Comparison of ENCODE assay signal across 8 mouse cellular contexts in the genomic region with DNA sequence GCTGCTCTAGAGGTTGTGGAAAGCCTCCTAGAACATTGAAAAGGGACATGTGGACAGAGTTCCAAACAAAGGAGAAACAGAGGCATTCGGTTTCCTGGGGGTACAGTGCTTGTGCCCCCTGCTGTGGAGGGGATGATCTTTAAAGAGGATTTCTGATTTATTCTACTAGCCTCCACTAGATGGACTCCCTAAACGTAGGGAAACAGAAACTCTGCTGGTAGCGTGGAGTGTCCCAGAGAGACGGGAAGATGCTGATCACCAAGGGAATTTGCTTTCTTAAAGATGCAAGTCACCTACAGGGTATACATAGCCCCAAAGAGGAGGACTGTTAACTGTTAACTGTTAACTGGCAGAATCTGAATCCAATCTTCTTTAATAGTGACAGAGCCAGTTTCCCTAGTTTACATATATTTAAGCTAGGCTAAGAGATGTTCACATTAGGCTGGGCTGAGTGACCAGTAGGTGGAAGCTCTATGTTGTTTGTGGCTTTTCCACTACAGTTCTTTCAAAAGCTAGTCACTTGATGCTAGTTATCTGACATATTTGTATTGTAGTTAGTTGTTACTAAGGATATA. TPM values are rescaled to one million over a fixed set of nuclear protein-coding genes. Genes with fewer than 3 reads are reported as not detected.
DNase-seq lines count a peak whose midpoint lies in the region; ATAC-seq and TF ChIP-seq lines count a peak whose summit lies in the region.
"Had no signal": no experiment of that assay in that cellular context is flagged by ENCODE, and none has a peak within 500 bp of the region (broad histone marks: within the 10 kb centered on the region; RNA-seq: fewer than 3 reads in every experiment).

No protein-coding gene starts in this region.

- peak; percentile 41 for DNase-seq in heart, postnatal 0 days (ENCODE audit: low spot score)
- no peak for DNase-seq in heart, postnatal 25 days (ENCODE audit: low spot score)
- DNase-seq in lung, embryonic 14.5 days = peak; percentile 74
- DNase-seq in lung, adult 2 months = no peak
- peak; percentile 28 for DNase-seq in fibroblast of lung, adult 2 months (ENCODE audit: low read depth)
- peak; percentile 62 for DNase-seq in retina, postnatal 1 day
- no peak for DNase-seq in thymus, postnatal 4 days

- TF ChIP-seq CTCF in heart, postnatal 0 days (IDR thresholded peaks at IDR 0.05; ENCODE audit: low read depth) = peak; percentile 69
- TF ChIP-seq CTCF in lung, embryonic 14.5 days (IDR thresholded peaks at IDR 0.05; ENCODE audit: low read depth) = peak; percentile 68
- no peak for TF ChIP-seq CTCF in lung, adult 2 months (IDR thresholded peaks at IDR 0.05; ENCODE audit: insufficient read depth, low read length)

- H3K36me3 ChIP-seq in heart, postnatal 0 days (replicated peaks; ENCODE audit: control insufficient read depth, insufficient read depth, low read length) = no peaks in the 10 kb centered on the region
- no peaks in the 10 kb centered on the region for H3K36me3 ChIP-seq in lung, embryonic 14.5 days (ENCODE audit: insufficient read depth)
- H3K36me3 ChIP-seq: liver, embryonic 15.5 days had no signal

- H3K4me3 ChIP-seq in heart, postnatal 0 days (ENCODE audit: low read depth, low read length) = no peak overlapping the region
- no peak overlapping the region for H3K4me3 ChIP-seq in lung, embryonic 14.5 days (ENCODE audit: low read depth, low read length)
- H3K4me3 ChIP-seq in lung, adult 2 months (replicated peaks; ENCODE audit: extremely low read depth, low read depth, low read length) = no peak overlapping the region
- H3K4me3 ChIP-seq: liver, embryonic 15.5 days had no signal

- H3K27ac ChIP-seq in heart, postnatal 0 days (ENCODE audit: low read depth) = no peak overlapping the region
- H3K27ac ChIP-seq in lung, embryonic 14.5 days (ENCODE audit: low read depth) = no peak overlapping the region
- H3K27ac ChIP-seq: liver, embryonic 15.5 days had no signal

- peaks cover 8% of the 10 kb centered on the region for H3K4me1 ChIP-seq in heart, postnatal 0 days (ENCODE audit: control insufficient read depth, insufficient read depth)
- H3K4me1 ChIP-seq in lung, embryonic 14.5 days (ENCODE audit: insufficient read depth) = peaks cover 5% of the 10 kb centered on the region; the same call in 1 of the 2 replicates
- peaks cover 3% of the 10 kb centered on the region; the same call in 1 of the 2 replicates for H3K4me1 ChIP-seq in lung, adult 2 months (ENCODE audit: control insufficient read depth, insufficient read depth, low read length)
- H3K4me1 ChIP-seq: liver, embryonic 15.5 days had no signal

- no peak for TF ChIP-seq POLR2A in lung, adult 2 months (IDR thresholded peaks at IDR 0.05; ENCODE audit: borderline replicate concordance, extremely low read depth, low read depth, low read length)

- TF ChIP-seq EP300 in heart, postnatal 0 days (IDR thresholded peaks at IDR 0.05; ENCODE audit: low read depth) = no peak

- ATAC-seq in heart, postnatal 0 days (ENCODE audit: insufficient read depth, low read depth) = no peak
- ATAC-seq in lung, embryonic 14.5 days (ENCODE audit: insufficient read depth) = no peak; the same call in 1 of the 2 replicates

- intact Hi-C loops in heart, postnatal 25 days (cut with DNase I) = loop anchor here (2.0 to 5.0 kb wide), 4 partner anchors 36 to 286 kb away; no protein-coding TSS in a partner anchor

- no peak overlapping the region for H3K9ac ChIP-seq in heart, postnatal 0 days (replicated peaks; ENCODE audit: low read depth, low read length)
- H3K9ac ChIP-seq in lung, embryonic 14.5 days = no peak overlapping the region
- H3K9ac ChIP-seq: liver, embryonic 15.5 days had no signal

- 8% methylated on average over 4 of the region's 4 CpGs for WGBS in heart, postnatal 0 days
- WGBS in lung, embryonic 14.5 days = 17% methylated on average over 4 of the region's 4 CpGs
- 7% methylated on average over 4 of the region's 4 CpGs for WGBS in lung, adult 2 months

- H3K27me3 ChIP-seq in heart, postnatal 0 days (ENCODE audit: control insufficient read depth, insufficient read depth, low read length) = peaks cover 53% of the 10 kb centered on the region
- no peaks in the 10 kb centered on the region for H3K27me3 ChIP-seq in lung, embryonic 14.5 days (ENCODE audit: insufficient read depth, low read length)
- H3K27me3 ChIP-seq: liver, embryonic 15.5 days had no signal

- H3K9me3 ChIP-seq in heart, postnatal 0 days (replicated peaks; ENCODE audit: control insufficient read depth, low read length) = no peaks in the 10 kb centered on the region
- H3K9me3 ChIP-seq in lung, embryonic 14.5 days (ENCODE audit: low read depth, low read length) = no peaks in the 10 kb centered on the region
- H3K9me3 ChIP-seq: liver, embryonic 15.5 days had no signal

- H3K4me2 ChIP-seq in heart, postnatal 0 days (ENCODE audit: low read depth, low read length) = no peak overlapping the region
- H3K4me2 ChIP-seq in lung, embryonic 14.5 days = no peak overlapping the region
- H3K4me2 ChIP-seq: liver, embryonic 15.5 days had no signal

RNA-seq across cellular contexts. Expression of a gene that starts 34.6 kb away (rescaled TPM):
- total RNA-seq in heart, postnatal 0 days (2014; rRNA removed; ENCODE audit: low replicate concordance) = 97.4 and 108 TPM in 2 replicates
- polyA plus RNA-seq in heart, postnatal 0 days (2015; fragmentation: Nextera tagmentation; extraction: Ambion mirVana) = 56.7 and 69.9 TPM in 2 replicates
- 1 to 10 TPM; 7.4 to 8.2 TPM for total RNA-seq in heart, postnatal 25 days (2021)
- polyA plus RNA-seq in lung, embryonic 14.5 days (2014; fragmentation: Nextera tagmentation; extraction: Ambion mirVana) = 60.5 and 61.0 TPM in 2 replicates
- polyA plus RNA-seq in lung, adult 2 months (2012; rRNA removed) = 8.0 and 9.3 TPM in 2 replicates

RNA-seq across cellular contexts. Expression of a gene that starts 35.1 kb away (rescaled TPM):
- 30.0 and 33.8 TPM in 2 replicates for total RNA-seq in heart, postnatal 0 days (2014; rRNA removed; ENCODE audit: low replicate concordance)
- polyA plus RNA-seq in heart, postnatal 0 days (2015; fragmentation: Nextera tagmentation; extraction: Ambion mirVana) = 19.0 and 21.1 TPM in 2 replicates
- 100 to 1,000 TPM; 210 to 274 TPM for total RNA-seq in heart, postnatal 25 days (2021)
- 67.8 and 70.5 TPM in 2 replicates for polyA plus RNA-seq in lung, embryonic 14.5 days (2014; fragmentation: Nextera tagmentation; extraction: Ambion mirVana)
- polyA plus RNA-seq in lung, adult 2 months (2012; rRNA removed) = 156 and 242 TPM in 2 replicates

Comparison
In these comparisons a context has a peak if more than half of its experiments do, and no peak if none do; other contexts are left out.
1. DNase-seq: peak in heart, postnatal 0 days (single experiment), lung, embryonic 14.5 days (single experiment), fibroblast of lung, adult 2 months (single experiment) and retina, postnatal 1 day (single experiment); none in heart, postnatal 25 days (single experiment), lung, adult 2 months (single experiment) and thymus, postnatal 4 days (single experiment).